Mouse (Mus musculus): Measurements from ENCODE around the gene Palm3.
"Not testable (repeated sequence)": the region's sequence is repeated elsewhere in the genome, so short reads cannot be mapped to it uniquely, and the experiment has no call there.

Gene Palm3

DNA sequence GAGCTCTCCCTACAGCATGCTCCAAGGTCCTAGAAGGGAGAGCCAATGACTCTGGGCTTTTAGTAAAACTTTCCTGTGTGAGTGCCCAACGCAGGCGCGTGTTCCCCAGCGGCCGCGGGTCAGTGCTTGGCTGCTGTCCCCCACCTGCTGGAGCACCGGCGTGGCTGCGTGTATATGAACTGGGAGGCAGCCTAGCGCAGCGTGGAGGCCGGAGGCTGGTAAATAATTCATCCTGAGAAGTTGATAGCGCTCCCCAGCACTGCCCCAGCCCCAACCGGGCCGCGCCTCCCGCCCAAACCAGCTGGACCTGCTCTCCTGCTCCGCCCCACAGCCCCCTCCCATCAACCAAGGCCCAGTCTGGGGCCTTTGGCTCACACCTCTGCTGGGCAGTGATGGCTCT is at the start of gene Palm3:
TSS of gene Palm3 (plus strand) at position 376 of the 400 bp plus-strand sequence.
- no peak for DNase-seq (ENCODE audit: low read depth)

DNA sequence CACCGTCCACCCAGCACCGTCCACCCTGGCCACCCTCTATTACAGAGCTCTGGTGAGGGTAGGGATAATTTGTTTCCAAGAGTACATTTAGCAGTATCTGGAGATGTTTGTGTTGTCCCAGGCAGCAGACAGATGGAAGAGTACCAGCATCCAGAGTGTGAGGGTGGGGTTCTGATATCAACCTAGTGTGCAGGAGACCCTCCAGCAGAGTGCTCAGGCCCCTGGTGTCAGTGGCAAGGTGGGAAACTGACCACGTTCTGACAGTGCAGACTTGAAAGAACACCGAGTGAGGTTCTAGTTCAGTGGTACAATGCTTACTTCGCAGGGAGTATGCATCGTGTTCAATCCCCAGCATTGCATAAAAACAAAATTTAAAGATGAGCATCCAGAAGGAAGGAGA is 49.6 kb upstream of the Palm3 start:
- no peak for DNase-seq (ENCODE audit: low read depth)

DNA sequence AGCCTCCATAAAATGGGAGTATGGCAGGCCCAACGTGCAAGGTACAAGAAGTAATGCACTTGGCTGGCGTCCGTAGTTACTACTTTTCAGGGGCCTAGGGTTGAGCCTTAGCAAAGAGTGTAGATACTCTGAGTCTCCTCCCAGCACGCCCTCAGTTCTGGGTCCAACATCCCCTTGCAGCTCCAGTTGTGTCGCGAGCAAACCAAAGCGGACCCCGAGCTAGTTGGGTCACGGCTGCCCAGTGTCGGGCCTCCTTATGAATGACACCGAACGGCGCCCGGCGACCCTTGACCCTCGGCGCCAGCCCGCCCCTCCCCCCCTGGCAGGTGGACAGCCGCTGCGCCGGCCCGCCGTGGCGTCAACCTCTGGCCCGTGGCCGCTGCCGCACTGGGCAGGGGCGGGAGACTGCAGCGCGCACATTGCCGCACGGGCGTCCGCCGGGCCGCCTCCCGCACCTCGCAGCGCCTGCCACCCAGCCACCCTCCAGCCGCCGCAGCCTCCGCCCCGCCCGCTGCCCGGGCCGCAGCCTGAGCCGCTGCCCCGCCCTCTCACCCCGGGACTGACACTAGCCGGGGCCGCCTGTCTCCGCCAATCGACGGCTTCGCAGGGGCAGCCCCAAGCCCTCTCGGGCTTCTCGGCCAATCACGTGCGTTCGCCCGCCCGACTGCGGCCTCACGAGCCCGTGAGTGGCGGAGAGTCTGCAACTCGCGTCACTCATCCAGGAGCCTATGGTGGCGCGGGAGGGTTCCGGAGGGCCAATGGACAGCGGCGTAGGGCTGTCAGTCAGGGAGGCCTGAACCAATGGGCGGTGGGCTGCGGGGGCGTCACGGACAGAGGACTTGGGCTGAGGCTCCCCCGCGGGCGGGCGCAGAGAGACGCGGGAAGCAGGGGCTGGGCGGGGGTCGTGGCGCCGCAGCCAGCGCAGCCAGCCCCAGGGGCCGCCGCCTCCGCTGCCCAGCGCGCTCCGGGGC is 48.8 kb upstream of the Palm3 start, which contains the start of gene Prkaca:
TSS of gene Prkaca (plus strand) at position 844 of the 971 bp plus-strand sequence.
- DNase-seq (ENCODE audit: low read depth) = peak; percentile 95

DNA sequence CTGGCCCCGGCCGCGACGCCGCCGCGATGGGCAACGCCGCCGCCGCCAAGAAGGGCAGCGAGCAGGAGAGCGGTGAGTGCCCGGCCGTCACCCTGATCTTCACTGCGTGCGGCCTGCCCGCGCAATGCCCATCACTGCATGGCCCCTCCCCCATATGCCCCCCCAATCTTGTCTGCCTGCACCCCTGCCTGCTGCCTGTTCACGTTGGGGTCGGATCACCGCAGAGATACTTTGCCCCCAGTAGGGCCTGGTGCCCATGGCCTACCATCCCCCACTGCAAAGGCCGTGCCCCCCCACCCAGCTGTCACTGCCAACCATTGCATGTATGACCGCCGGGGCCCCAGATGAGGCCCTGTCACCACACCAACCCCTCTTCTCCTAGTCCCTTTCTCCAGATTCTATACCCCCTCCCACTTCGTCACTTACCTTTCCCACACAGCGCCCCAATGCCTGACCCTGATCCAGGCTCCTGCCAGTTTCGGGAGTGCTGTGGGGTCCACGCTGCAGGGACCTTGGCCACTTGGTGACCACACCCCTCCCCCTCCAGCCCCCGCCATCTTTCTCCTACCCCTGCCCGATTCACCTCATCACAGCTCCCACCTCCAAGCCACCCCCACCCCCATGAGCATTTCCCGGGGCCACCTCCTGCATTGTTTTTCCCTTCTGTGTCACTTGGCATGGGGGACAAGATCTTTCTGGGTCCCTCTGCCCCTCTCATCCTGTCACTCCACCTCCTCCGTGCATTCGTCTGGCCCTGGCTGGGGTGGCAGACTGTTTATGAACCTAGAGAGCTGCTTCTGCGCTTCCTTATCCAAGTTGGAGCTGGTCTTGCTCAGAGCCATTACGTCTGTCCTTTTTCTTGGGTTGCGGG is 47.9 kb upstream of the Palm3 start:
- no peak for DNase-seq (ENCODE audit: low read depth)

GRCm38 (mm10) chr8:83974521-83974920 is 46.8 kb upstream of the Palm3 start:
- no peak for DNase-seq (ENCODE audit: low read depth)

DNA sequence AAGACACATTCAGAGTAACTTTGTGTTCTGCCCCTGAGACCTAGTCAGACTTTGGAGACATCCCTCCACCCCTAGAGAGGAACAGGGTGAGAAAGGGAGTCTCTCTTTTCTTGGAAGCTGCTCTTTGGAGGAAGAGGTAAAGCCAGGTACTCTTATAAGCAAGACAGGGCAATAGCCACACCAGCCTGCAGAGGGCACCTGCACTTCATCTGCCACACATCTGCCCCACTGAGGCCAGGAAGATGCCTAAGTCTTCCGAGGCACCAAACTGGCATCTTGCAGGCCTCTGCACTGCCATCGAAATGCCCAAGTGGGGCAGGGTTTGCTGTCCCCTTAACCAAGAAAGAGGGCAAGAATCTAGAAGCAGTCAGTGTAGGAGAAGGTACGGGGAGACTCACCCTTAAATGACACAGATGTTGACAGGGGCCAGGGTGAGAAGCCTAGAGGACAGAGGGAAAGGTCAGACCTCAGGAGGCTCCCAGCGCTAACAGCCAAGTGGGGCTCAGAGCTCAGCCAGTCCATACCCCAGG is 45.1 kb upstream of the Palm3 start:
- DNase-seq (ENCODE audit: low read depth) = no peak

DNA sequence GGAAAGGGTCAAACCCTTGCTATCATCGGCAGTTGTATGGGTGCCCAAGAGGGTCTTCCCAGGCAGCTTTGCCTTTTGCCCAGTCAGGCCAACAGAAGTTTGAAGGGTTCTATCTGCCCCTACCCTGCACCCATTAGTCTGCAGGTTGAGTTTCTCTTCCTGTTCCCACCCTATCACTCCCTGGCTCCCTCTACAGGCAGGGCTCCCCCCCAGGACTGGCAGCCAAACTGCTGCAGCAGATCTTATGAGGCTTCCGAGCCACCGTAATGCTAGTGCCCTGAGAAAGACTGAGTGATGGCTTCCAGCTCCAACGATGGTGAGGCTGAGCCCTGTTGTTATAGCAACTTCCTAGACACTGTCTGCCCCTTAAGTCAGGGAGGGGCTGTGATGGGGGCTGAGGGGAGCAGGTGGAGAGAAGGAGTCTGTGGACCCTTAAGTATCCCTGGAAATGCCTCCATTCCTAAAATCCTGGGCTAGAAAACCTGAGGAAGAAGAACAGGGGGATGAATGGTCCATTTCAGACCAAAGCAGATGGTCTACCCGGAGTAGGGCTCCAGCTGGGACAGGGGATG is 44.4 kb upstream of the Palm3 start:
- DNase-seq (ENCODE audit: low read depth) = no peak

GRCm38 (mm10) chr8:83977646-83978045 is 43.6 kb upstream of the Palm3 start:
- no peak for DNase-seq (ENCODE audit: low read depth)

GRCm38 (mm10) chr8:83978200-83978599 is 43.1 kb upstream of the Palm3 start:
- no peak for DNase-seq (ENCODE audit: low read depth)

- DNase-seq (ENCODE audit: low read depth) = no peak
These were observed 41.0 kb upstream of the Palm3 start for GRCm38 (mm10) chr8:83980250-83980649.

DNA sequence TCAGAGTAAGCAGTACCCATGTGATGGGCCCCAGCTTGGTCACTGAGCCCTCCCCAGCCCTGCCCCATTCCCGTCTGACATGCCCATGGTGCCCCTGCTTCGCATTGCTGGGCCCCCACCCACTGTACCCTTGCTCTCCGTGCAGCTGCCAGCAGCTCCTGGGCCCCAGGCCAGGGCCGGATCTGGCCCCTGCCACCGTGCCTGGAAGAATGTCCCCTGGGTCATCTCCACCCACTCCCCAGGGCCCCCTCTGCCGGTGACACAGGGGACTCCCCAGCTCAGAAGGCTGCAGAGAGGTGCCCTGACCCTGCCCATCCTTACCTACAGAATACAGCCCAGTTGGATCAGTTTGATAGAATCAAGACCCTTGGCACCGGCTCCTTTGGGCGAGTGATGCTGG is 40.4 kb upstream of the Palm3 start:
- DNase-seq (ENCODE audit: low read depth) = no peak

DNA sequence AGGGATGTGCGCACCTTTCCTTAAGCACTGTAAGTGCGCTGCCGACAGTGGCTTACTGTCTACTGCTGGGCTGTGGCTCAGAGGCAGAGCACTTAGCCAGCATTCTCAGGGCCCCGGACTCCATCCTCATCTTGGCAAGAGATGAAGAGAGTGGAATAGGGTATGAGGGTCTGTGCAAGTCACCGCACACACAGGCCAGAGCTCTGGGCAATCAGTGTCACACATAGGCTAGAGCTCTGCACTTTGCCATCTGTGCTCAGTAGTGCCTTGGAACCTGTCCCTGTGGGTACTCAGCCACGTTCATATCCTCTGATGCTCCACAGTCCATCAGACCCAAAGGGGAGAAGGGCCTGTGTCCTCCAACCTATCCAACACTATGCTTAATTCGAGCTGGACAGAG is 39.7 kb upstream of the Palm3 start:
- DNase-seq (ENCODE audit: low read depth) = no peak

DNA sequence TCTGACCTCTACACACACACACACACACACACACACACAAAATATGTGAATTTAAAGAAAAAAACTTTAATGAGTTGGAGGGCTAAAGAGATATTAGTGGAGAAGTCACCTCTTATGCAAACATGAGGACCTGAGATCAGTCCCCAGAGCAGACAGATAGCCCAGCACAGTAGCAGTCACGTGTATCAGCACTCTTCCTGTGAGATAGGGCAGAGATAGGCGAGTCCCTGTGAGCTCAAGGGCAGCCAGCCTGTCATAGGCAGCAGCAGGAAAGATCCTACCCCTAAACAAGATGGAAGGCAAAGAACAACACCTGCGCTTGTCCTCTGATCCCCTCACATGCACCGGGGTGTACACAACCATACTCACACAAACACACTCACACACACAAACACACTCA is 38.8 kb upstream of the Palm3 start:
- no peak for DNase-seq (ENCODE audit: low read depth)

DNA sequence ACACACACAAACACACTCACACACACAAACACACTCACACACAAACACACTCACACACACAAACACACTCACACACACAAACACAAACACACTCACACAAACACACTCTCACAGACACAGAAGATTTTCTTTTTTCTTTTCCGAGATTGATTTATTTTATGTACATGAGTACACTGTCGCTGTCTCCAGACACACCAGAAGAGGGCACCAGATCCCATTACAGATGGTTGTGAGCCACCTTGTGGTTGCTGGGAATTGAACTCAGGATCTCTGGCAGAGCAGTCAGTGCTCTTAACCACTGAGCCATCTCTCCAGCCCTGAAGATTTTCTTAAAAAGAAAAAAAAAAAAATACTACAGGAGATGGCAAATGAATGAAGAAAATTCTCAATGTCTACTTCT is 38.0 kb upstream of the Palm3 start:
- DNase-seq (ENCODE audit: low read depth) = not testable (repeated sequence)

- no peak for DNase-seq (ENCODE audit: low read depth)
These were observed 32.0 kb upstream of the Palm3 start for GRCm38 (mm10) chr8:83989243-83989642.

DNA sequence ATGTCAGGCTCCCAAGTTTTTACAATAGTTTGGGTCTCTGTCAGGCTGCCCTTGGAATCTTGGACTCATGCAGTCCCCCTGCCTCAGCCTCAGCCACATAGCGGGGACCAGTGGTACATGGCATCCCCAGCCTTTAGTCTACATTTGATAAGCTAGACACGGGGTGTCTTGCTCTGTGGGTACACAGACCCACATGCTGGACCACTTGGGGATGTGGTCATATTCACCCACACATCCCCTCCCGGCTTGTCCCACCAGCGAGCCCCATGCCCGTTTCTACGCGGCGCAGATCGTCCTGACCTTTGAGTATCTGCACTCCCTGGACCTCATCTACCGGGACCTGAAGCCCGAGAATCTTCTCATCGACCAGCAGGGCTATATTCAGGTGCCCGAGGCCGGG is 31.1 kb upstream of the Palm3 start:
- no peak for DNase-seq (ENCODE audit: low read depth)

- no peak for DNase-seq (ENCODE audit: low read depth)
These were observed 28.8 kb upstream of the Palm3 start for GRCm38 (mm10) chr8:83992488-83992887.

GRCm38 (mm10) chr8:83994030-83994429 is 27.2 kb upstream of the Palm3 start:
- DNase-seq (ENCODE audit: low read depth) = no peak

- DNase-seq (ENCODE audit: low read depth) = no peak
These were observed 25.3 kb upstream of the Palm3 start for GRCm38 (mm10) chr8:83995973-83996372.

DNA sequence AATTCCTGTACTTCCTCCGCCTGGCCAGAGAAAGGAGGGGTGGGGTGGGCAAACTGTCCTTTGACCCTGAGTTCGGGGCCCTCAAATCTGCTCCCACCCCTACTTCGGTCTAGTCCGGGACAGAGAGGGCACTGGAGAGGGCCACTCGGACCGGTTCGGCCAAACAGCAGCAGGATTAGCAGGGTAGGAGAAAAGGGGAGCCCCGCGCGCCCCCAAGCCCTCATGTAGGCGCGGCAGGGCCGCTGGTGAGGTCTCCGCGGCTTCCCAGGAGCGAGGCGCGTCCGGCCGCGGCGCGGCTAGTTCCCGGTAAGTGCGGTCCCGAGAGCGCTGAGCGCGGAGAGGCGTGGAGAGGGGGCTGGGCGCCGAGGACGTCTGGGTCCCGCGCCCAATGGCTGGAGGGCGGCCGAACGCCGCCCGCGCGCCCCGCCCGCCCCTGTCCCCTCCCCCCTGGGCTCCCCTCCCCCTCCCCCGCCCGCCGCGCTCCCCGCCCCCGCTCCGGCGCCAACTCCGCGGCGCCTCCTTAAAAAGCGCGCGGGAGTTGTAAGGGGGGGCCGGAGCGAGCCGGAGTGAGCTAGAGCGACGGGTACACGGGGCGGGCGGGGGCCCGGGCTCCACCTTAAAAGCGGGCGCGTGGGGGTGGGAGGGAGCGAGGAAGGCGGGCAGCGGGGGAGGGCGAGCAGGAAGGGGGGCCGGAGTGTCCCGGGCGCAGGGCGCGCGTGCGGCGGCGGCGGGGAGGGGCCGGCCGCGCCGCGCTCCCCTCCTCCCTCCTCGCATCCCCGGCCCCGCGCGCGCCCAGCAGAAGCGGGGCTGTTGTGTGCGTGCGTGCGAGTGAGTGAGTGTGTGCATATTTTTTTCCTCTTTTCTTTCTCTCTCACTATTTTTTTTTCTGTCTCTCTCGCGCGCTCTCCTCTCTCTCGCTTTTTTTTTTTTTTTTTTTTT is 24.4 kb upstream of the Palm3 start:
- DNase-seq (ENCODE audit: low read depth) = peak; percentile 69
